Mouse (Mus musculus) A20 (cell line): Measurements from ENCODE around the gene 1700037C18Rik.
"Not testable (repeated sequence)": the region's sequence is repeated elsewhere in the genome, so short reads cannot be mapped to it uniquely, and the experiment has no call there.

Source experiments
- DNase-seq: peaks from one replicate; pipeline ENCODE4 v3.0.0-alpha.2; 2011; ENCODE audit warnings: low read depth, low spot score

Gene 1700037C18Rik

GRCm38 (mm10) chr16:3872216-3873047, 36.1 kb downstream of the 1700037C18Rik start, which contains the start of gene Naa60:
Naa60 (plus strand) TSS chr16:3872375.
- DNase-seq: peak; percentile 94

DNA sequence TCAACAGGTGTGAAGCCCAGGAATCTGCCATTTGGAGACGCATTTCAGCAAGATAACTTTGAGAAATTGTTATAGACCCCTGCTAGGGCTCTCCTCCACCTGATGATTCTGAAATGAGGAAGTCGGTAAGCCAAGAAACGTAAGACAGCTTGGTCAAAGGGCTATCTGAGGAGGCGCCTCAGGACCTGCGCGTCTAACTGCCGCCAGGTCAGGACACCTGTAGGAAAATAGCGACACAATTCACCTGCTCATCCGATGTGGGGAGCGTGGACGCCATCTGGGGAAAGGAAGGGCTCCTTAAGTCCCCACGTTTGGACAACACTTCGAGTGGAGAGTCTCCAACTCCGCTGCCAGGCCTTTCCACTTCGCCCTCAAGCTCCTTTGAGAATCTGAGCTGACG, 36.7 kb downstream of the 1700037C18Rik start:
- no peak for DNase-seq

- DNase-seq: no peak
Observed at GRCm38 (mm10) chr16:3859254-3859653, 49.2 kb downstream of the 1700037C18Rik start.

DNA sequence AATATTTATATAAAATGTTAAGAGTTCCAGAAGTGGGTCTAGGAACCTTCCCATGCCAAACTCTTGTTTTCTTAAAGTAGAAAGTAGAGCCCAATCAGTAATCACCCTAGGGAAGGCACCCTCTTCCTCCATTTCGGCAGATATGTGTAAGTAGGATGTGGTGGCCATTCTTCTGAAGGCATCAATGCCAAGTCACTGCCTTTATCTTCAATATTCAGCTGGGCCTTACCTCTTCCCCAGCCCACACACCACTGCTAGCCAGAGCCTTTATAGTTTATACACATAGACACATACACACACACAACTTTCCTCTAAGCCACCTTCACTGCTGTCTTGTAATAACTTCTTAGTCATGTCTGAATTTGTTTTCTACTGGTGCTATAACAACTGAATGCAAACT, 52.7 kb downstream of the 1700037C18Rik start:
- DNase-seq: no peak

GRCm38 (mm10) chr16:3854437-3855182, 53.9 kb downstream of the 1700037C18Rik start:
- no peak for DNase-seq

- DNase-seq: no peak
Observed at GRCm38 (mm10) chr16:3852586-3852985, 55.9 kb downstream of the 1700037C18Rik start.

- DNase-seq: not testable (repeated sequence)
Observed at GRCm38 (mm10) chr16:3851301-3851700, 57.2 kb downstream of the 1700037C18Rik start.

DNA sequence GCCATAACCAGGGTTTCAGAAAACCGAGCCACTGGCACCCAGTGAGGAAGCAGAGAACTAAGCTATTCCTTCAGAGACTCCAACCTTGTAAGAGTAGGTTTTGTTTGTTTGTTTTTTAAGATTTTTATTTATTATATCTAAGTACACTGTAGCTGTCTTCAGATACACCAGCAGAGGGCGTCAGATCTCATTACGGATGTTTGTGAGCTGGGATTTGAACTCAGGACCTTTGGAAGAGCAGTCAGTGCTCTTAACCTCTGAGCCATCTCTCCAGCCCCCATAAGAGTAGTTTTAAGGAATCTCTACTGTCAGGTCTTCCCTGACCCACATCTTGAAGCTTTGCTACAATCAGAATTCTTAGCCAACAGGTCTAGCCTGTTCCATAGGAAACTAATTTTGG, 60.1 kb downstream of the 1700037C18Rik start:
- no peak for DNase-seq

GRCm38 (mm10) chr16:3847871-3848270, 60.6 kb downstream of the 1700037C18Rik start:
- no peak for DNase-seq

- peak; percentile 95 for DNase-seq
Observed at GRCm38 (mm10) chr16:3846711-3847518, 61.6 kb downstream of the 1700037C18Rik start, which contains the start of gene Zfp174. Zfp174 (plus strand) TSS chr16:3847268.
